18 mouse cellular contexts compared by ENCODE assay signal in genomic region chr7:92802158-92802557, GRCm38 (mm10).
DNase-seq lines count a peak whose midpoint lies in the region; TF ChIP-seq lines count a peak whose summit lies in the region.
"Had no signal": no experiment of that assay in that cellular context is flagged by ENCODE, and none has a peak within 500 bp of the region (broad histone marks: within the 10 kb centered on the region; RNA-seq: fewer than 3 reads in every experiment).

No protein-coding gene starts in this region.

- dilution Hi-C loops in CH12.LX (cut with MboI; ENCODE audit: extremely low pct_ligation_motif_present, extremely low pct_unique_long_range_greater_than_20kb, low sequenced_read_pairs) = no loop called here

- no peaks in the 10 kb centered on the region for H3K9me3 ChIP-seq in CH12.LX (replicated peaks; ENCODE audit: low read length)
- H3K9me3 ChIP-seq: G1E had no signal

- H3K4me3 ChIP-seq in CH12.LX (replicated peaks in 1 of 3; ENCODE audit: low read depth in 2 of 3, low read length in 2 of 3, poor library complexity in 1 of 3) = no peak overlapping the region

- no peak for TF ChIP-seq RAD21 in CH12.LX (IDR thresholded peaks at IDR 0.05; ENCODE audit: low read depth, low read length)

- no peak overlapping the region for H3K9ac ChIP-seq in CH12.LX (ENCODE audit: insufficient read depth, low read depth)

- H3K27ac ChIP-seq in CH12.LX (ENCODE audit: insufficient read depth, low read depth) = no peak overlapping the region

- no peaks in the 10 kb centered on the region for H3K27me3 ChIP-seq in CH12.LX (replicated peaks)
- H3K27me3 ChIP-seq: Patski had no signal

- TF ChIP-seq EP300 in CH12.LX (IDR thresholded peaks at IDR 0.05; ENCODE audit: low read length) = peak; percentile 93

- no peaks in the 10 kb centered on the region for H3K36me3 ChIP-seq in CH12.LX (replicated peaks in 1 of 2; ENCODE audit: control insufficient read depth in 1 of 2, insufficient read depth in 1 of 2, low read length in 1 of 2)
- H3K36me3 ChIP-seq: G1E had no signal

- H3K4me1 ChIP-seq in CH12.LX (ENCODE audit: control insufficient read depth in 1 of 2, insufficient read depth in 2 of 2) = peaks cover 6 to 59% of the 10 kb centered on the region in 2 experiments; a peak in 3 of 4 replicates

- TF ChIP-seq CTCF in CH12.LX (conservative IDR thresholded peaks at IDR 0.05 in 1 of 2, IDR thresholded peaks at IDR 0.05 in 1 of 2; ENCODE audit: low read depth in 2 of 2, low read length in 2 of 2) = no peak

- DNase-seq in 3T3-L1 (ENCODE audit: low read depth, low spot score) = peak; percentile 53
- DNase-seq in CH12.LX (ENCODE audit: extremely low read depth) = peak; percentile 60
- no peak for DNase-seq in left cerebral cortex, adult 11 months (ENCODE audit: low spot score)
- no peak for DNase-seq in heart, adult 9 months (ENCODE audit: low spot score in 2 of 2)
- DNase-seq: adrenal gland, adult 2 months; adrenal gland, adult 8-10 months; adrenal gland, postnatal 10 days; adrenal gland, postnatal 14 days; adrenal gland, postnatal 25 days; adrenal gland, postnatal 36 days; B cell, adult 2 months; cerebellum, adult 11 months; cerebellum, adult 11-12 months; cerebellum, adult 18-20 months; cerebellum, adult 2 months; cerebellum, adult 8-10 months had no signal

- no peak overlapping the region for H3K4me2 ChIP-seq in CH12.LX (ENCODE audit: insufficient read depth, low read depth, poor library complexity, severe bottlenecking)

- in situ Hi-C loops in CH12.LX (cut with MboI; ENCODE audit: low pct_ligation_motif_present, low pct_unique_long_range_greater_than_20kb, low sequenced_read_pairs) = no loop called here

- no peaks in the 10 kb centered on the region for H3K79me2 ChIP-seq in CH12.LX (replicated peaks; ENCODE audit: control insufficient read depth, extremely low read depth, insufficient read depth, poor library complexity, severe bottlenecking)

- no peak for TF ChIP-seq POLR2A in CH12.LX (IDR thresholded peaks at IDR 0.05; ENCODE audit: low read depth, low read length)

TF ChIP-seq in CH12.LX, 34 proteins besides CTCF, POLR2A, EP300 and RAD21:
- TF ChIP-seq IRF4 (IDR thresholded peaks at IDR 0.05; ENCODE audit: low read depth, low read length) (peak; percentile 74), CHD2 (IDR thresholded peaks at IDR 0.05; ENCODE audit: low read length) (0 out of 2 replicates have a peak, but pooled peaks have one; percentile 48), USF2 (conservative IDR thresholded peaks at IDR 0.05; ENCODE audit: low read depth, low read length) (no peak), ETS1 (conservative IDR thresholded peaks at IDR 0.05; ENCODE audit: low read depth, low read length) (peak; percentile 90), JUND (conservative IDR thresholded peaks at IDR 0.05; ENCODE audit: low read depth, low read length) (peak; percentile 88), NELFE (IDR thresholded peaks at IDR 0.05; ENCODE audit: low read depth, low read length) (no peak), POLR2AphosphoS2 (IDR thresholded peaks at IDR 0.05; ENCODE audit: low read depth, low read length) (no peak), TBP (conservative IDR thresholded peaks at IDR 0.05; ENCODE audit: low read depth, low read length) (no peak), RCOR1 (conservative IDR thresholded peaks at IDR 0.05; ENCODE audit: low read depth, low read length) (0 out of 2 replicates have a peak, but pooled peaks have one; percentile 27), NRF1 (IDR thresholded peaks at IDR 0.05; ENCODE audit: low read depth, low read length) (no peak), TCF12 (IDR thresholded peaks at IDR 0.05; ENCODE audit: low read depth, low read length) (no peak; the same call in 1 of the 2 replicates), ZNF384 (IDR thresholded peaks at IDR 0.05; ENCODE audit: low read depth, low read length) (peak; percentile 96), GABPA (IDR thresholded peaks at IDR 0.05; ENCODE audit: insufficient replicate concordance, low read depth, low read length) (no peak), USF1 (IDR thresholded peaks at IDR 0.05; ENCODE audit: low read depth, low read length) (no peak), BHLHE40 (IDR thresholded peaks at IDR 0.05; ENCODE audit: low read depth, low read length) (peak; percentile 90), CHD1 (IDR thresholded peaks at IDR 0.05; ENCODE audit: low read depth, low read length) (no peak), JUN (IDR thresholded peaks at IDR 0.05; ENCODE audit: insufficient read depth, low read depth, low read length) (peak; percentile 87), MXI1 (IDR thresholded peaks at IDR 0.05; ENCODE audit: low read depth, low read length) (no peak), MAZ (IDR thresholded peaks at IDR 0.05; ENCODE audit: low read depth, low read length) (no peak), SIN3A (IDR thresholded peaks at IDR 0.05; ENCODE audit: low read length) (no peak), HCFC1 (IDR thresholded peaks at IDR 0.05; ENCODE audit: low read depth, low read length) (no peak), KAT2A (IDR thresholded peaks at IDR 0.05; ENCODE audit: insufficient replicate concordance, low read length) (no peak), MEF2A (IDR thresholded peaks at IDR 0.05; ENCODE audit: borderline replicate concordance, low read depth, low read length) (peak; percentile 33; the same call in 1 of the 2 replicates), MAX (IDR thresholded peaks at IDR 0.05; ENCODE audit: low read length) (no peak)
TF ChIP-seq in CH12.LX: peak in this region for 9.

Comparison
In these comparisons a context has a peak if more than half of its experiments do, and no peak if none do; other contexts are left out.
1. DNase-seq: peak in 3T3-L1 (single experiment) and CH12.LX (single experiment); none in left cerebral cortex, adult 11 months (single experiment) and heart, adult 9 months (0 of 2).